Mouse (Mus musculus): ENCODE results near the gene Gpc6. TPM values are rescaled to one million over a fixed set of nuclear protein-coding genes. Genes with fewer than 3 reads are reported as not detected.

The Gpc6 gene
- polyA plus RNA-seq, 1 experiment from 2014 or later, result 37.7 TPM

GRCm38 (mm10) chr14:117499354-117499753 is 574.2 kb downstream of the Gpc6 start:
- DNase-seq (ENCODE audit: low spot score), result no peak
- no peaks in the 10 kb centered on the region for H3K4me1 ChIP-seq
- no peak overlapping the region for H3K27ac ChIP-seq (replicated peaks)
- H3K36me3 ChIP-seq, result no peaks in the 10 kb centered on the region
- 95% methylated on average over 4 of the region's 4 CpGs for WGBS
- no peak overlapping the region for H3K4me3 ChIP-seq
- no peaks in the 10 kb centered on the region for H3K9me3 ChIP-seq (replicated peaks)
- H3K27me3 ChIP-seq (ENCODE audit: low read depth, poor library complexity, severe bottlenecking), result no peaks in the 10 kb centered on the region

GRCm38 (mm10) chr14:117514829-117515228 is 589.7 kb downstream of the Gpc6 start:
- H3K4me3 ChIP-seq, result no peak overlapping the region
- 81% methylated on average over 2 of the region's 2 CpGs for WGBS
- peaks cover 9% of the 10 kb centered on the region for H3K4me1 ChIP-seq
- DNase-seq (ENCODE audit: low spot score), result no peak
- no peak overlapping the region for H3K27ac ChIP-seq (replicated peaks)
- no peaks in the 10 kb centered on the region for H3K27me3 ChIP-seq (ENCODE audit: low read depth, poor library complexity, severe bottlenecking)
- no peaks in the 10 kb centered on the region for H3K9me3 ChIP-seq (replicated peaks)
- no peaks in the 10 kb centered on the region for H3K36me3 ChIP-seq

DNA sequence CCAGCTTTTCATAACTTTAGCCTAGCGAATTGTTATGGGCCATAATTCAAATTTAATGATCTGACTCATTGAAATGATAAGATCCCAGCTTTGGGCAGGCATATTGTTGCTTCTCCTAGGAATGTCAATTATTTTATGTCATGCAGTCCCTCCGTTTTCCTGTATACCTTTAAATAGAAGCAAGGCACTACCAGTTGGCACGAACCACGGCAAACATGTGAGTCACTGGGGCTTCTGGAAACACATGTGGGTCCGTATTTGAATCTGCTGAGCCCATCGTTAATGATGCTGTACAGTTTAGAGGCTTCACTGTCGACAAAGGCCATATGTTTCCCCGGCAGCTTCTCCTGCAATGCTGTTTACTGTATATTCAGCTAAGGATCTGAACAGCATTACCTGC is 594.5 kb downstream of the Gpc6 start:
- no peak overlapping the region for H3K27ac ChIP-seq (replicated peaks)
- 91% methylated on average over 8 of the region's 8 CpGs for WGBS
- no peaks in the 10 kb centered on the region for H3K36me3 ChIP-seq
- H3K4me1 ChIP-seq, result no peaks in the 10 kb centered on the region; the same call in 1 of the 2 replicates
- no peak for DNase-seq (ENCODE audit: low spot score)
- H3K4me3 ChIP-seq, result no peak overlapping the region
- no peaks in the 10 kb centered on the region for H3K27me3 ChIP-seq (ENCODE audit: low read depth, poor library complexity, severe bottlenecking)
- no peaks in the 10 kb centered on the region for H3K9me3 ChIP-seq (replicated peaks)

DNA sequence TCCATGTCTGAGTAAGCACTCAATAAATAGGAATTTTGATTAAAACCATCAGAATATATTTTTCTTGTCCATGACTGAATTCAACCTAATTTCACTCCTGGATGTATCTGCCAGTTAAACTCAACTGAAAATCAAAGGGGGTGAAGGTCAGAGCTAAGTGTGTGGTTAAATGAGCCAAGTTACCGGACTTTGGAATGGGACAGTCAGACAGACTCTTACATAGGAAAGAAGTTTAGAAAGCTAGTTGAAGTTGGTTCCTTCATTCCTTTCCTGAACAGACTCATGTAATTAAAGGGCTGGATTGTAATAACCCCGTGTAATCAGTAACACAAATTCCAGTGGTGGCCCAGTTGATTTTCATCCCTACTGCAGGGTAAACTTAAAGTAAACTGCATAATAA is 595.6 kb downstream of the Gpc6 start:
- no peak overlapping the region for H3K27ac ChIP-seq (replicated peaks)
- no peak overlapping the region for H3K4me3 ChIP-seq
- no peaks in the 10 kb centered on the region for H3K36me3 ChIP-seq
- no peak for DNase-seq (ENCODE audit: low spot score)
- WGBS, result 92% methylated on average over 2 of the region's 2 CpGs
- H3K27me3 ChIP-seq (ENCODE audit: low read depth, poor library complexity, severe bottlenecking), result no peaks in the 10 kb centered on the region
- no peaks in the 10 kb centered on the region for H3K9me3 ChIP-seq (replicated peaks)
- H3K4me1 ChIP-seq, result no peaks in the 10 kb centered on the region

- WGBS, result 85% methylated on average over 6 of the region's 6 CpGs
- no peak overlapping the region for H3K27ac ChIP-seq (replicated peaks)
- no peaks in the 10 kb centered on the region for H3K36me3 ChIP-seq
- H3K4me3 ChIP-seq, result no peak overlapping the region
- H3K4me1 ChIP-seq, result no peaks in the 10 kb centered on the region
- no peaks in the 10 kb centered on the region for H3K27me3 ChIP-seq (ENCODE audit: low read depth, poor library complexity, severe bottlenecking)
- H3K9me3 ChIP-seq (replicated peaks), result no peaks in the 10 kb centered on the region
- DNase-seq (ENCODE audit: low spot score), result no peak
These were observed 600.0 kb downstream of the Gpc6 start for GRCm38 (mm10) chr14:117525133-117525532.

GRCm38 (mm10) chr14:117527053-117527452 is 601.9 kb downstream of the Gpc6 start:
- no peak overlapping the region for H3K27ac ChIP-seq (replicated peaks)
- DNase-seq (ENCODE audit: low spot score), result no peak
- 92% methylated on average over 7 of the region's 7 CpGs for WGBS
- H3K9me3 ChIP-seq (replicated peaks), result no peaks in the 10 kb centered on the region
- H3K4me3 ChIP-seq, result no peak overlapping the region
- no peaks in the 10 kb centered on the region for H3K36me3 ChIP-seq
- no peaks in the 10 kb centered on the region for H3K27me3 ChIP-seq (ENCODE audit: low read depth, poor library complexity, severe bottlenecking)
- 0 out of 2 replicates have a peak, but pooled peaks cover 3% of the 10 kb centered on the region for H3K4me1 ChIP-seq

- 84% methylated on average over 3 of the region's 3 CpGs for WGBS
These were observed 604.3 kb downstream of the Gpc6 start for GRCm38 (mm10) chr14:117529439-117529838.

DNA sequence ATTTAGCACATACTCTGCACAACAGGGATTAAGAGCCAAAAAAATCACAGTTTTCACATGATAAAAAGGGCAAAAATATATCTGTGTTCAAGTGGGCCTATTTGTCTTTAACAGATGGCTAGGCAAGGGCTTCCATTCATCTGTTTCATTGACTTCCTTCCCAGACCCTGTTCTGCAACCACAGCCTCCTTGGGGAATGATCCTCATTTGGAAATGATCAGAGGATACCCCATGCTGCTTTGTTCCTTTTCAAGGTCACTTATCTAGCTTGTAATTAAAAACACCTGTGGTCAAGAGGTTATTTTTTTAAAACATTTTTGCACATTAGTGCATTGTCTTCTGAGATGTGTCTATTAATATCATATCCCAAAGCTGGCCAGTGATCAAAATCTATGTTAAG is 627.7 kb downstream of the Gpc6 start:
- DNase-seq (ENCODE audit: low spot score), result no peak
- Histone ChIP-seq H3K27me3 (ENCODE audit: low read depth, poor library complexity, severe bottlenecking) (no peaks in the 10 kb centered on the region), H3K36me3 (no peaks in the 10 kb centered on the region), H3K4me3 (no peak overlapping the region), H3K9me3 (replicated peaks) (no peaks in the 10 kb centered on the region), H3K27ac (replicated peaks) (no peak overlapping the region), H3K4me1 (no peaks in the 10 kb centered on the region)

More at GRCm38 (mm10) chr14:117529439-117529838, 604.3 kb downstream of the Gpc6 start:
- no peak for DNase-seq (ENCODE audit: low spot score)
- no peak overlapping the region for H3K27ac ChIP-seq (replicated peaks)
- H3K36me3 ChIP-seq, result no peaks in the 10 kb centered on the region
- no peaks in the 10 kb centered on the region for H3K9me3 ChIP-seq (replicated peaks)
- no peak overlapping the region for H3K4me3 ChIP-seq
- H3K4me1 ChIP-seq, result 0 out of 2 replicates have a peak, but pooled peaks cover 6% of the 10 kb centered on the region
- H3K27me3 ChIP-seq (ENCODE audit: low read depth, poor library complexity, severe bottlenecking), result no peaks in the 10 kb centered on the region

DNA sequence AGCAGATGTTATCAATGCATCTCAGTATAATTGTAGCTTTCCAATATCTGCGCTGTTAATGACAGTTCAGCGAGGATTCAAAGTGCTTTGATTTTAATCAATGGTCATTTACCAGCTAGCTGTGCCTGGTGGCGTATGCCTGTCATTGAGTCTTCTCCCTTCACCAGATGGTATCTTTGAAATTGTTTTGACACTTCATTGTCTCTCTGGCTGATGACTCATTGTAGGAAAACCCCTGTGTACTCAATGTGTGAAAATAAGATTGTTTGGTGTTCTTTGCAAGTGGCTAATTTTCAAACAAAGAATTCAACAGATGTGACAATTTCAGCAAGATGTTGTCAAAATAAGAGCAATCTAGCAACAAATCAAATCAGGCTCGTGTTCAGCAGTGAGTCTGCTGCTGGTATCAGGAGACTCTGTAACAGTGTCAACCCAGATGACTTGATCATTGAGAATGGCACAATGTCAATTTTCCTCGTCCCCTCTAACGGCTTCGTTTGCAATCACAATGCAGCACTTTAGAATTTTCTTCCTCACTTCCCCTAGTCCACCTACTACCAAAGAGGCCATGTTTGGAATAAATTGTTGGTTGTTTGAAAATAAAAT is 631.7 kb downstream of the Gpc6 start:
- DNase-seq (ENCODE audit: low spot score), result no peak
- 82% methylated on average over 7 of the region's 7 CpGs for WGBS
- no peaks in the 10 kb centered on the region for H3K4me1 ChIP-seq
- H3K9me3 ChIP-seq (replicated peaks), result no peaks in the 10 kb centered on the region
- H3K27ac ChIP-seq (replicated peaks), result no peak overlapping the region
- no peak overlapping the region for H3K4me3 ChIP-seq
- no peaks in the 10 kb centered on the region for H3K27me3 ChIP-seq (ENCODE audit: low read depth, poor library complexity, severe bottlenecking)
- no peaks in the 10 kb centered on the region for H3K36me3 ChIP-seq

GRCm38 (mm10) chr14:117562146-117562545 is 637.0 kb downstream of the Gpc6 start:
- H3K4me3 ChIP-seq, result no peak overlapping the region
- no peaks in the 10 kb centered on the region for H3K4me1 ChIP-seq
- no peak for DNase-seq (ENCODE audit: low spot score)
- H3K9me3 ChIP-seq (replicated peaks), result no peaks in the 10 kb centered on the region
- no peaks in the 10 kb centered on the region for H3K27me3 ChIP-seq (ENCODE audit: low read depth, poor library complexity, severe bottlenecking)
- 82% methylated on average over 4 of the region's 4 CpGs for WGBS
- H3K36me3 ChIP-seq, result no peaks in the 10 kb centered on the region
- H3K27ac ChIP-seq (replicated peaks), result no peak overlapping the region

- no peak for DNase-seq (ENCODE audit: low spot score)
- Histone ChIP-seq H3K4me3 (no peak overlapping the region), H3K4me1 (no peaks in the 10 kb centered on the region), H3K36me3 (no peaks in the 10 kb centered on the region), H3K27ac (replicated peaks) (no peak overlapping the region), H3K9me3 (replicated peaks) (no peaks in the 10 kb centered on the region), H3K27me3 (ENCODE audit: low read depth, poor library complexity, severe bottlenecking) (no peaks in the 10 kb centered on the region)
- WGBS, result 80% methylated on average over 4 of the region's 4 CpGs
These were observed 644.2 kb downstream of the Gpc6 start for GRCm38 (mm10) chr14:117569278-117569677.

GRCm38 (mm10) chr14:117572213-117572612 is 647.1 kb downstream of the Gpc6 start:
- Histone ChIP-seq H3K4me3 (no peak overlapping the region), H3K27ac (replicated peaks) (no peak overlapping the region), H3K4me1 (no peaks in the 10 kb centered on the region), H3K9me3 (replicated peaks) (no peaks in the 10 kb centered on the region), H3K27me3 (ENCODE audit: low read depth, poor library complexity, severe bottlenecking) (no peaks in the 10 kb centered on the region), H3K36me3 (no peaks in the 10 kb centered on the region)
- no peak for DNase-seq (ENCODE audit: low spot score)
- 93% methylated on average over 8 of the region's 8 CpGs for WGBS

- Histone ChIP-seq H3K27me3 (ENCODE audit: low read depth, poor library complexity, severe bottlenecking) (no peaks in the 10 kb centered on the region), H3K36me3 (no peaks in the 10 kb centered on the region), H3K4me1 (no peaks in the 10 kb centered on the region), H3K9me3 (replicated peaks) (no peaks in the 10 kb centered on the region), H3K27ac (replicated peaks) (no peak overlapping the region), H3K4me3 (no peak overlapping the region)
- no peak for DNase-seq (ENCODE audit: low spot score)
- 83% methylated on average over 6 of the region's 6 CpGs for WGBS
These were observed 649.1 kb downstream of the Gpc6 start for GRCm38 (mm10) chr14:117574216-117574615.

- no peaks in the 10 kb centered on the region for H3K27me3 ChIP-seq (ENCODE audit: low read depth, poor library complexity, severe bottlenecking)
- no peak for DNase-seq (ENCODE audit: low spot score)
- 94% methylated on average over 6 of the region's 6 CpGs for WGBS
- H3K9me3 ChIP-seq (replicated peaks), result no peaks in the 10 kb centered on the region
- H3K4me1 ChIP-seq, result no peaks in the 10 kb centered on the region
- H3K36me3 ChIP-seq, result no peaks in the 10 kb centered on the region
- no peak overlapping the region for H3K4me3 ChIP-seq
- no peak overlapping the region for H3K27ac ChIP-seq (replicated peaks)
These were observed 656.6 kb downstream of the Gpc6 start for GRCm38 (mm10) chr14:117581740-117582139.

Measured in midbrain, embryonic 10.5 days (tissue).